In genomic region chr10:91179834-91180233, GRCm38 (mm10) we compare ENCODE assay signal across 9 mouse cellular contexts. TPM values are rescaled to one million over a fixed set of nuclear protein-coding genes. Genes with fewer than 3 reads are reported as not detected.
DNase-seq lines count a peak whose midpoint lies in the region; ATAC-seq and TF ChIP-seq lines count a peak whose summit lies in the region.
"Had no signal": no experiment of that assay in that cellular context is flagged by ENCODE, and none has a peak within 500 bp of the region (broad histone marks: within the 10 kb centered on the region; RNA-seq: fewer than 3 reads in every experiment).

No protein-coding gene starts in this region.

- no peak for DNase-seq in kidney, postnatal 36 days
- no peak for DNase-seq in embryonic facial prominence, embryonic 11.5 days (ENCODE audit: low spot score)
- DNase-seq in hindbrain, postnatal 0 days (ENCODE audit: low spot score) = no peak
- no peak for DNase-seq in midbrain, embryonic 14.5 days
- no peak for DNase-seq in right cerebral cortex, postnatal 4 days
- DNase-seq in cerebellum, postnatal 36 days = no peak
- DNase-seq in frontal cortex, adult 2 months (ENCODE audit: extremely low spot score in 1 of 2, low spot score in 1 of 2) = no peak
- DNase-seq: layer of hippocampus, adult 9-11 months had no signal

- ATAC-seq in kidney, embryonic 15.5 days (replicated peaks; ENCODE audit: low FRiP score) = no peak
- no peak for ATAC-seq in embryonic facial prominence, embryonic 11.5 days (replicated peaks; ENCODE audit: insufficient number of reproducible peaks, low FRiP score, low TSS enrichment, low read depth)
- no peak for ATAC-seq in hindbrain, postnatal 0 days
- ATAC-seq in midbrain, embryonic 14.5 days (ENCODE audit: low FRiP score, low TSS enrichment) = no peak

- peak overlapping the region; percentile 56; the same call in 1 of the 2 replicates for H3K4me3 ChIP-seq in kidney, embryonic 15.5 days (replicated peaks)
- H3K4me3 ChIP-seq in embryonic facial prominence, embryonic 11.5 days (ENCODE audit: low read depth, low read length) = no peak overlapping the region
- no peak overlapping the region for H3K4me3 ChIP-seq in hindbrain, postnatal 0 days (ENCODE audit: low read length)
- H3K4me3 ChIP-seq in midbrain, embryonic 14.5 days (replicated peaks; ENCODE audit: low read depth, low read length) = no peak overlapping the region

- WGBS in kidney, embryonic 15.5 days = 51% methylated on average over 2 of the region's 2 CpGs
- WGBS in embryonic facial prominence, embryonic 11.5 days = 80% methylated on average over 2 of the region's 2 CpGs
- WGBS in hindbrain, postnatal 0 days = 80% methylated on average over 2 of the region's 2 CpGs
- WGBS in midbrain, embryonic 14.5 days = 94% methylated on average over 2 of the region's 2 CpGs

- peaks cover 28% of the 10 kb centered on the region for H3K4me1 ChIP-seq in kidney, embryonic 15.5 days
- H3K4me1 ChIP-seq in embryonic facial prominence, embryonic 11.5 days (ENCODE audit: control insufficient read depth, insufficient read depth, low read length) = no peaks in the 10 kb centered on the region
- peaks cover 15% of the 10 kb centered on the region; the same call in 1 of the 2 replicates for H3K4me1 ChIP-seq in hindbrain, postnatal 0 days (ENCODE audit: insufficient read depth, low read length)
- H3K4me1 ChIP-seq in midbrain, embryonic 14.5 days (ENCODE audit: control insufficient read depth, insufficient read depth, low read length) = peaks cover 6% of the 10 kb centered on the region

- H3K36me3 ChIP-seq in kidney, embryonic 15.5 days = no peaks in the 10 kb centered on the region
- no peaks in the 10 kb centered on the region for H3K36me3 ChIP-seq in embryonic facial prominence, embryonic 11.5 days (replicated peaks; ENCODE audit: control insufficient read depth, insufficient read depth, low read depth, low read length)
- H3K36me3 ChIP-seq in hindbrain, postnatal 0 days (ENCODE audit: insufficient read depth, low read length) = no peaks in the 10 kb centered on the region
- H3K36me3 ChIP-seq in midbrain, embryonic 14.5 days (ENCODE audit: control insufficient read depth, insufficient read depth, low read length) = no peaks in the 10 kb centered on the region

- H3K9ac ChIP-seq in kidney, embryonic 15.5 days = no peak overlapping the region
- H3K9ac ChIP-seq in embryonic facial prominence, embryonic 11.5 days (replicated peaks; ENCODE audit: low read length) = peak overlapping the region; percentile 38; the same call in 1 of the 2 replicates
- H3K9ac ChIP-seq in hindbrain, postnatal 0 days (replicated peaks; ENCODE audit: low read length) = no peak overlapping the region
- H3K9ac ChIP-seq in midbrain, embryonic 14.5 days (replicated peaks; ENCODE audit: low read length) = no peak overlapping the region

- peak overlapping the region; percentile 60 for H3K4me2 ChIP-seq in kidney, embryonic 15.5 days
- H3K4me2 ChIP-seq in embryonic facial prominence, embryonic 11.5 days (ENCODE audit: low read depth, low read length) = no peak overlapping the region
- peak overlapping the region; percentile 67; the same call in 1 of the 2 replicates for H3K4me2 ChIP-seq in hindbrain, postnatal 0 days (ENCODE audit: low read depth, low read length)
- peak overlapping the region; percentile 51; the same call in 1 of the 2 replicates for H3K4me2 ChIP-seq in midbrain, embryonic 14.5 days (ENCODE audit: low read length)

- H3K27me3 ChIP-seq in kidney, embryonic 15.5 days = no peaks in the 10 kb centered on the region
- no peaks in the 10 kb centered on the region for H3K27me3 ChIP-seq in embryonic facial prominence, embryonic 11.5 days (ENCODE audit: control insufficient read depth, insufficient read depth, low read length)
- no peaks in the 10 kb centered on the region for H3K27me3 ChIP-seq in hindbrain, postnatal 0 days (ENCODE audit: insufficient read depth, low read length)
- no peaks in the 10 kb centered on the region for H3K27me3 ChIP-seq in midbrain, embryonic 14.5 days (ENCODE audit: control insufficient read depth, insufficient read depth, low read length)

- no peaks in the 10 kb centered on the region for H3K9me3 ChIP-seq in kidney, embryonic 15.5 days (replicated peaks)
- no peaks in the 10 kb centered on the region for H3K9me3 ChIP-seq in embryonic facial prominence, embryonic 11.5 days (replicated peaks; ENCODE audit: control insufficient read depth, low read length)
- H3K9me3 ChIP-seq in hindbrain, postnatal 0 days (ENCODE audit: low read length) = no peaks in the 10 kb centered on the region
- H3K9me3 ChIP-seq in midbrain, embryonic 14.5 days (ENCODE audit: control insufficient read depth, low read length) = no peaks in the 10 kb centered on the region

- peak overlapping the region; percentile 100 for H3K27ac ChIP-seq in kidney, embryonic 15.5 days
- peak overlapping the region; percentile 96; the same call in 1 of the 2 replicates for H3K27ac ChIP-seq in embryonic facial prominence, embryonic 11.5 days (replicated peaks; ENCODE audit: low read depth, low read length)
- peak overlapping the region; percentile 99; the same call in 1 of the 2 replicates for H3K27ac ChIP-seq in hindbrain, postnatal 0 days
- no peak overlapping the region for H3K27ac ChIP-seq in midbrain, embryonic 14.5 days (replicated peaks; ENCODE audit: low read depth, low read length)

- TF ChIP-seq CTCF in hindbrain, postnatal 0 days (IDR thresholded peaks at IDR 0.05; ENCODE audit: low read depth) = no peak

RNA-seq across cellular contexts. Expression of gene Tmpo, which starts 1.3 kb away (rescaled TPM):
- polyA plus RNA-seq in kidney, embryonic 15.5 days (2015; fragmentation: Nextera tagmentation; extraction: Ambion mirVana) = 228 and 250 TPM in 2 replicates
- polyA plus RNA-seq in embryonic facial prominence, embryonic 11.5 days (2014; fragmentation: Nextera tagmentation; extraction: Ambion mirVana) = 343 and 401 TPM in 2 replicates
- 102 and 110 TPM in 2 replicates for total RNA-seq in hindbrain, postnatal 0 days (2014; rRNA removed)
- 66.9 and 72.1 TPM in 2 replicates for polyA plus RNA-seq in hindbrain, postnatal 0 days (2015; fragmentation: Nextera tagmentation; extraction: Ambion mirVana)
- 127 and 162 TPM in 2 replicates for polyA plus RNA-seq in midbrain, embryonic 14.5 days (2014; fragmentation: Nextera tagmentation; extraction: Ambion mirVana)
- 44.1 and 47.8 TPM in 2 replicates for polyA plus RNA-seq in frontal cortex, adult 2 months (2012; rRNA removed)

RNA-seq across cellular contexts. Expression of gene Slc25a3, which starts 56.0 kb away (rescaled TPM):
- polyA plus RNA-seq in kidney, embryonic 15.5 days (2015; fragmentation: Nextera tagmentation; extraction: Ambion mirVana) = 557 and 573 TPM in 2 replicates
- polyA plus RNA-seq in embryonic facial prominence, embryonic 11.5 days (2014; fragmentation: Nextera tagmentation; extraction: Ambion mirVana) = 421 and 443 TPM in 2 replicates
- total RNA-seq in hindbrain, postnatal 0 days (2014; rRNA removed) = 445 and 451 TPM in 2 replicates
- polyA plus RNA-seq in hindbrain, postnatal 0 days (2015; fragmentation: Nextera tagmentation; extraction: Ambion mirVana) = 718 and 736 TPM in 2 replicates
- polyA plus RNA-seq in midbrain, embryonic 14.5 days (2014; fragmentation: Nextera tagmentation; extraction: Ambion mirVana) = 565 and 569 TPM in 2 replicates
- 659 and 706 TPM in 2 replicates for polyA plus RNA-seq in frontal cortex, adult 2 months (2012; rRNA removed)
